Mouse (Mus musculus) hindbrain, embryonic 12.5 days (tissue): ENCODE data around the gene Mrpl54. TPM values are rescaled to one million over a fixed set of nuclear protein-coding genes. Genes with fewer than 3 reads are reported as not detected.

ENCODE experiments used
- ATAC-seq: fragments of 200-750 bp; cut with Nextera tagmentation; 2 replicates; pipeline ENCODE4 v1.8.0; 2017; ENCODE audit warnings: moderate TSS enrichment; ENCODE audit not compliant: low FRiP score
- H3K27ac ChIP-seq: fragments of 300-500 bp; sonication (generic); 2 replicates; pipeline ENCODE4 v1.5.1; 2016; ENCODE audit warnings: mild to moderate bottlenecking
- H3K27me3 ChIP-seq: fragments of 300-500 bp; sonication (generic); 2 replicates; pipeline ENCODE4 v1.6.1; 2016; ENCODE audit warnings: mild to moderate bottlenecking
- H3K36me3 ChIP-seq: fragments of 300-500 bp; sonication (generic); 2 replicates; pipeline ENCODE4 v1.6.1; 2016; ENCODE audit warnings: mild to moderate bottlenecking
- H3K4me1 ChIP-seq: fragments of 300-500 bp; sonication (generic); 2 replicates; pipeline ENCODE4 v1.6.1; 2016
- H3K4me2 ChIP-seq: fragments of 300-500 bp; sonication (generic); replicated peaks from 2 replicates; pipeline ENCODE4 v1.6.1; 2016; ENCODE audit warnings: mild to moderate bottlenecking
- H3K4me3 ChIP-seq: fragments of 300-500 bp; sonication (generic); 2 replicates; pipeline ENCODE4 v1.5.1; 2016; ENCODE audit warnings: mild to moderate bottlenecking
- H3K9ac ChIP-seq: fragments of 300-500 bp; sonication (generic); 2 replicates; pipeline ENCODE4 v1.6.1; 2016; ENCODE audit warnings: mild to moderate bottlenecking, moderate library complexity
- H3K9me3 ChIP-seq: fragments of 300-500 bp; sonication (generic); replicated peaks from 2 replicates; pipeline ENCODE4 v1.6.1; 2016; ENCODE audit warnings: mild to moderate bottlenecking
- WGBS: fragments of 180-500 bp; shearing (Covaris S2); methylation state at CpG from one replicate; pipeline ENCODE4 v1.1.7; 2016; 5-methylcytosine and 5-hydroxymethylcytosine counted together
- polyA plus RNA-seq: library from polyadenylated mRNA; unstranded; fragments of >200 nt; fragmentation: Nextera tagmentation; extraction: Ambion mirVana; gene quantifications from 2 replicates; pipeline ENCODE4 v1.2.1, GENCODE M21; 2016

Mrpl54 gene
- polyA plus RNA-seq, 1 experiment from 2014 or later: 155 TPM

DNA sequence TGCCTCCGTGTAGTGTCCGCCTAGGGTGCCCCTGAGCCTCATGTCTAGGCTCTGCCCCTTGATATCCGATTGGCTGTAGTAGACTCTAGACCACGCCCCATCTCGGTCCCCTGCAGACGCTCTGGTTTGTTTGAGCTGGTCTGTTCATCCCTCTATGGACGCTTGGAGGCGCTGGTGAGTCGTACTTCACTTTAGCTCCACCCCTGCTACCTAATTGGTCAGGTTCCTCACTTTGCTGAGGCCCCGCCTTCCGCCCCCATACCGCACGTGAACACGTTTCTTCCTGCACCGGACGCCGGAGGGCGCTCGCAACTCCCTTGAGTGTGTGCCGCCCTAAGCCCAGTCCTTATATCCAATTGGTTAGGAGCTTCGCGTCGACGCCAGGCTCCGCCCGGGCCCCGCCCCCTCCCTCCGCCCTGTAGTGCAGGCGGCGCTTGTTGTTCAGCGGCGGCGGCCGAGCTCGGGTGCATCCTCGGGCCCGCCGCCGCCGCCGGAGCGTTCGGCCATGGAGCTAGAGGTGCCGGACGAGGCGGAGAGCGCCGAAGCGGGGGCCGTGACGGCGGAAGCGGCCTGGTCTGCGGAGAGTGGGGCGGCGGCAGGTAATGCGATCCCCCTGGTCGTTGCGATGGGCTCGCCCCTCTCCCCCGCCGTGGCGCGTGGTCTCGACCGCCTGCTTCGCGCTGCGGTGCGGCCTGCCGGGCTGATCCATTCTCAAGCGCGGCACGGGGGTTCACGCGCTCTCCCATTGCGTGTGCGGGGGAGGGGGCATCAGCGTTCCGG lies 26.0 kb upstream of the Mrpl54 start, which contains the start of gene Pip5k1c:
TSS of gene Pip5k1c (plus strand) at position 410 of the 780 bp plus-strand sequence.
- peak; percentile 95 for ATAC-seq
- Histone ChIP-seq H3K4me1 (peaks cover 37% of the 10 kb centered on the region), H3K36me3 (peaks cover 5% of the 10 kb centered on the region; the same call in 1 of the 2 replicates), H3K27ac (peak within 1 kb of the TSS; percentile 92), H3K4me2 (peak within 1 kb of the TSS; percentile 99), H3K27me3 (peaks cover 32% of the 10 kb centered on the region), H3K9me3 (no peaks in the 10 kb centered on the region), H3K4me3 (peak within 1 kb of the TSS; percentile 81), H3K9ac (peak within 1 kb of the TSS; percentile 86)
- WGBS: under 1% methylated on average over 69 of the region's 80 CpGs

DNA sequence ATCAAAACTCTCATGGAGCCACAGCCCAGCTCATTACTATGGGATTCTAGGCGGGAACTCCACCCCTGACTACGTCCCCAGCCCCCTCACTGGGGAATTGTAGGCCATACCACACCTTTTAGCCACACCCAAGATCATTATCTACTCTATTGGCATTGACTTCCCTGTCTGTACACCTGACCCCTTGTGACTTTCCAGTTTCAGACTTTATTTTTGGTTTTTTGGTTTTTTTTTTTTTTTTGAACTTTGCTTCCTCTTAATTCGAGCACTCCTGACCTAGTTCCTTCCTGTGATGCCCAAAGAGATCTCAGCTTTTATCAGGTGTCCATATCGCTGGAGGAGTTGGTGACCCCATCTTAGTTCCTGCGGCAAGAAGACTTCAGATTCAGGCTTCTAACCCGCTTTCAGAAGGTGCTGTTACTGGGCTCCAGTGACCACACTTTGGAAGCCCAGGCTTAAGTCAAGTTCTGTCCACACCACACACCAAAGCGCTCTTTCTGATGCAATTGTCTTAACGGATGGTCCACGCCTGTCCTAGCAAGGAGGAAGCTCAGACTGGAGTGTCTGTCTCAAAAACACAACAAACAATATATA lies 24.9 kb upstream of the Mrpl54 start, which contains the start of gene Tjp3:
TSS of gene Tjp3 (minus strand) at position 71 of the 594 bp plus-strand sequence.
- H3K4me3 ChIP-seq: peak within 1 kb of the TSS; percentile 81
- H3K4me2 ChIP-seq: peak within 1 kb of the TSS; percentile 99
- peaks cover 31% of the 10 kb centered on the region for H3K4me1 ChIP-seq
- H3K9ac ChIP-seq: no peak within 1 kb of the TSS
- no peak within 1 kb of the TSS for H3K27ac ChIP-seq
- peaks cover 5% of the 10 kb centered on the region; the same call in 1 of the 2 replicates for H3K36me3 ChIP-seq
- no peak for ATAC-seq
- H3K9me3 ChIP-seq: no peaks in the 10 kb centered on the region
- 76% methylated on average over 9 of the region's 9 CpGs for WGBS
- peaks cover 33% of the 10 kb centered on the region for H3K27me3 ChIP-seq

DNA sequence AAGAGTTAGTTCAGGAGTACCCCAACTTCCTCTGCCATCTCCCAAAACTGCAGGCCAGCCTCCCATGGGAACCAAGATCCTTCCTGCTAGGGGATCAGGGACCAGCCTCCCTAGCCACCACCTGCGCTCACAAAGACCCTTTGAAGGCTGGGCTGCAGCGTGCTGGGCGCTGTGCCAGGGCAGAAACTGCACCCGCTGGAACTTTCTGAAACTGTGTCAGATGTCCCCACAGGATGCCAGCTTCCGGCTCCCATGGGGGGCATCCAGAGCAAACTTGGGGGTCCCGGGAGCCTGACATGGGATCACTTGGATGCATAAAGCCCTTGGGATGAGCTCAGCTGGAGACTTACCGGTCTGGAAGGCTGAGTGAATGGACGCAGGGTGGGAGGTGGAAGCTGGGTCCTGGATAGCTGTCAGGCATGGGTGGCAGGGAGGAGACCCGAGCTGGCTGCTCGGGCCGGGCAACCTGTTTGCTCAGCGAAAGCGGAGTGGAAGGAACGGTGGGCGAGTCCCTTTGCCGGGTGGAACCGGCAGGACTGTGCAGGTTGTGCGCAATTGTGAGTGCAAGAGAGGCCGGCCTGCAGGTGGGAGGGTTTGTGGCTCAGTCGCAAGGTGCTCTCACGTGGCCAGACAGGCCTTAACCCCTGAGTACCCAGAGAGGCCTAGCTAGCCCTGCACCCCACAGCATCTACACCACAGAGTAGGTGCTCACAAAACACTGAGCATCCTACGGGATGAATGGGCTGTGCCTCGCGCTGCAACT lies 24.1 kb upstream of the Mrpl54 start:
- Histone ChIP-seq H3K4me2 (peak overlapping the region; percentile 9), H3K36me3 (peaks cover 5% of the 10 kb centered on the region; the same call in 1 of the 2 replicates), H3K27ac (no peak overlapping the region), H3K9ac (no peak overlapping the region), H3K4me1 (peaks cover 33% of the 10 kb centered on the region), H3K9me3 (no peaks in the 10 kb centered on the region), H3K27me3 (peaks cover 33% of the 10 kb centered on the region), H3K4me3 (peak overlapping the region; percentile 2; the same call in 1 of the 2 replicates)
- 17% methylated on average over 24 of the region's 24 CpGs for WGBS
- no peak for ATAC-seq

DNA sequence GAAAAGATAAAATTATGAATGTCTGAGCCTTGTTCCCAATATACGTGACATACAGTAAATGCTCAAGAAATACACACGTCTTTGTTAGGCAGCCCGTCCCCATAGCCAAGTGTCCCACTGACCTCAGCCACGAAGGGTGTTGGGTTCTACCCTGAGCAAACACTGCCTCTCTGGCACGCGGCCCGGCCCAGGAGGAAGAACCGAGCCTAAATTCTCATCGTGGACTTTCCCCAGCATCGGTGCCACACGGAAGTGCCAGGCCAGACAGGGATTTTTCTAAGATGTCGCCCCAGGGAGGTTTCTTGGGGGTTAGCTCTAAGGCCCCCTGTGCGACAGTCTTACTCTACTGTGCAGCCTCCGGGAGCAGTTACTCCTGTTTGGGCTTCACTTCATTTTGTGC lies 23.1 kb upstream of the Mrpl54 start:
- Histone ChIP-seq H3K27me3 (peaks cover 41% of the 10 kb centered on the region), H3K27ac (no peak overlapping the region), H3K9ac (no peak overlapping the region), H3K4me1 (peaks cover 27% of the 10 kb centered on the region), H3K4me2 (0 out of 2 replicates have a peak overlapping the region, but pooled peaks have one; percentile 24), H3K9me3 (no peaks in the 10 kb centered on the region), H3K36me3 (no peaks in the 10 kb centered on the region), H3K4me3 (no peak overlapping the region)
- no peak for ATAC-seq
- 64% methylated on average over 14 of the region's 14 CpGs for WGBS

DNA sequence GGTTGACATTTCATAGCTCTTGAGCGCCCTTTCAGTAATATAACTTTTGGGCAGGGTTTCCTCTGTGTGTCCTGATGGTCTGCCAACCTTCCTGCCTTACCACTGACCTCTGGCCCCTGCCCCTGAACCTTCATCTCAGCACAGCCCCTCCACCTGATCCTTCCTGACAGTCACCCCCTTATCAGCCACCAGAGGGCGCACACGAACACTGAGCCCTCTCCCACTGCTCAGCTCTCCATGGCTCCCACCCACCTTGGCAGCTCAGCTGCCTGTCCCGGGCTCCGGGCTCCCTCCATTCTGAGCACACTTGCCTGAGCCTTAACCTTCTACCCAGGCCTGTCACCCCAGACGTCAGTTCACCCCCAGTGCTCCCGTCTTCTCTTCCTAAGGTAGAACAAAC lies 22.5 kb upstream of the Mrpl54 start:
- WGBS: 4% methylated on average over 7 of the region's 7 CpGs
- no peak for ATAC-seq
- Histone ChIP-seq H3K27ac (no peak overlapping the region), H3K4me2 (peak overlapping the region; percentile 24; the same call in 1 of the 2 replicates), H3K4me1 (peaks cover 26% of the 10 kb centered on the region), H3K9ac (no peak overlapping the region), H3K27me3 (peaks cover 47% of the 10 kb centered on the region), H3K4me3 (no peak overlapping the region), H3K9me3 (no peaks in the 10 kb centered on the region), H3K36me3 (no peaks in the 10 kb centered on the region)

DNA sequence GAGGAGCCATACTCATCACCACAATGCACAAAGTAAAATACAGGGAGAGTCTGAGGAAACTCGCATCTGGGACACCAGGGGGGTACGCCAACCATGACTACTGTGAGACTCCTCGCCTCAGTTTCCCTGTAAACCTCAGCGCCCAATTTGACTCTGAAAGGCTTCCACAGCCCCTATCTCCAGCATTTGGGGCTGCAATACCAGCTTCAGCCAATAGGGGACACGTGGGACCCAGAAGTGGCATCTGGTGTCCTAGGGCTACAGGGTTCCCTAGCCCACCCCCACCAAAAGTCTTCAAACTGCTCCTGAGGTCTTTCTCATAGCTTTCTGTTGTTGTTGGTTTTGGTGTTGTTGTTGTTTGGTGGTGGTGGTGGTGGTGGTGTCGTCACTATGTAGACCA lies 21.9 kb upstream of the Mrpl54 start:
- Histone ChIP-seq H3K9ac (no peak overlapping the region), H3K4me3 (no peak overlapping the region), H3K4me2 (no peak overlapping the region), H3K9me3 (no peaks in the 10 kb centered on the region), H3K4me1 (peaks cover 19% of the 10 kb centered on the region), H3K36me3 (no peaks in the 10 kb centered on the region), H3K27me3 (peaks cover 53% of the 10 kb centered on the region), H3K27ac (no peak overlapping the region)
- no peak for ATAC-seq
- WGBS: 43% methylated on average over 6 of the region's 6 CpGs

DNA sequence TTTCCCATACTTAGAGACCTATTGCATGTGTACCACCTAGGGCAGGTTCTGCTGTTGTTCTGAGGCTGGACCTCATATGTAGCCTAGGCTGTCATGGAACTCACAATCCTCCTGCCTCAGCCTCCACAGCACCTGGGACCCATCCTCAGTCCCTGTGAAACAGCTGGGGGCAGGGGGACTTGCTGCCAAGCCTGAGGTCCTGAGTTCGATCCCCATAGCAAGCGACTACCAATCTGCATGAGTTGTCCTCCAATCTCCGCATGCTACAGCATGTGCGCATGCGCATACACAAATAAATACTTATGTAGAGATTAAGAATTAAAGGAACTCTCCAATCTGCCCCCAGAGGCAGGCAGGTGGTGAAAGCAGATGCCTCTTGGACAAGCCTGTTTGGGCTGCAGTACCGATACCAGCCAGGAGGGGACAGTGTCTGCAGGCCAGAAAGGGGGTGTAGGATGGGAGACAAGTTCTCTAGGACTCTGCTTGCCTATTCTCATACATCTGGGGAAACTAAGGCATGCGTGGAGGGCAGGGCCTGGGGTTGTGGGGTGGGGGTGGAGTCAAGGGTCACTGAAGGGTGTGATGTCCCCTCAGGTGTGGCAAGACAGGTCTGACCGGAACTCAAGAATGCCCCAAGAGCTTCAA lies 20.9 kb upstream of the Mrpl54 start:
- H3K9me3 ChIP-seq: no peaks in the 10 kb centered on the region
- H3K4me1 ChIP-seq: peaks cover 18% of the 10 kb centered on the region
- no peak overlapping the region for H3K4me3 ChIP-seq
- H3K9ac ChIP-seq: no peak overlapping the region
- no peaks in the 10 kb centered on the region for H3K36me3 ChIP-seq
- no peak overlapping the region for H3K4me2 ChIP-seq
- no peak for ATAC-seq
- peaks cover 62% of the 10 kb centered on the region for H3K27me3 ChIP-seq
- 65% methylated on average over 8 of the region's 8 CpGs for WGBS
- H3K27ac ChIP-seq: no peak overlapping the region

DNA sequence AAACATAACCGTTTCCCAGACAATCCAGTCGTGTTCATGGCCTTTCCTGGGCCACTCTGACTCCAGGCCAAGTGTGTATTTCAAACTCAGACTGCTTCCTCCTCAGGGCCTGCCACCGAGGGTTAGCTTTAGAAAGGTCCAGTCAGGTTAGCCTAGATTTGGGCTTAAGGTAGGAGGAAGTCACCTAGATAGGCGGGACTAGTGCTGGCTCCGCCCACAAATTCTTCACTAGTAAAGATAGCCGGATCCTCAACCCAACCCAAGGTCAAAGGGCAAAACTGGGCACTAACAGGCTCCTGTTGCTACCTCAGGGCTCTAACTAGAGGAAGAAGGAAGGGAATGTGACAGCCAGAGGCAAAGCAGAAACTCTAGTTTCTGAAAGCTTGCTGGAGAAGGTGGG lies 19.9 kb upstream of the Mrpl54 start:
- no peak overlapping the region for H3K4me3 ChIP-seq
- H3K27me3 ChIP-seq: peaks cover 66% of the 10 kb centered on the region
- H3K36me3 ChIP-seq: no peaks in the 10 kb centered on the region
- H3K9ac ChIP-seq: no peak overlapping the region
- 52% methylated on average over 6 of the region's 6 CpGs for WGBS
- no peak overlapping the region for H3K4me2 ChIP-seq
- no peak for ATAC-seq
- H3K4me1 ChIP-seq: peaks cover 18% of the 10 kb centered on the region
- no peaks in the 10 kb centered on the region for H3K9me3 ChIP-seq
- H3K27ac ChIP-seq: no peak overlapping the region

DNA sequence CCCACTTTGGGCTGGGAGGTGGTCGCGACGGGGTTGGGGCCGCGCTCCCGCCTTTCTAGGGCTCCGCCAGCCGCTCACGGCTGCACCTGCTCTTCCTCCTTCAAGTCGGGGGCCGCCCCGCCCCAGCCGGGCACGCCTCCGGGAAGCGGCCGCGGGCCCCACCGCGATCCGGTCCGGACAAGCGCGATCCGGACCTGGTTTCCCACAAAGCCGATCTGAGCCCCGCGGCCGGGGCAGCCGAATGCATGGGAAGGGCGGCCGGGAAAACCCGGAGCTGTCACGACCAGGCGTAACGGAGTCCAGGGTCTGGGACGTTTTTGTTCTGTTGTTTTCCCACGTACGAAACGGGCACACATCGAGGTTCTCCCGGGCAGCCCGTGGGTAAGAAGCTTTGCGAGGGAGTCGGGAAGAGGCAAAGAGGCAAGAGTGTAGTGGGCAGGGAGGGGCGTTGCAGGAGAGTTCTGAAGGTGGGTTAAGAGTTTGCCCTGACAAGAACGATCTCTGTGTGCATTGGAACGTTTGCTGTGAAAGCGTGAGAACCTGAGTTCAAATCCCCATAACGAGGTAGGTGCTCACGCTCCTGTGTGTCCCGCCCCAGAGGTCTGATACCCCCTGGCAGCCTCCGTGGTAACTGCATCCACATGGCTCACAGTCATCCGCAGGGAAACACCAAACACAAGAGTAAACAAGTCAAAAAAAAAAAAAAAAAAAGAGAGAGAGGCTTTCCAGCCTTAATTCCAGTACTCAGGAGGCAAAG lies 19.1 kb upstream of the Mrpl54 start:
- WGBS: 3% methylated on average over 54 of the region's 54 CpGs
- Histone ChIP-seq H3K9me3 (no peaks in the 10 kb centered on the region), H3K4me1 (peaks cover 14% of the 10 kb centered on the region), H3K36me3 (no peaks in the 10 kb centered on the region), H3K27ac (no peak overlapping the region), H3K9ac (peak overlapping the region; percentile 65), H3K4me3 (peak overlapping the region; percentile 50), H3K4me2 (peak overlapping the region; percentile 81), H3K27me3 (peaks cover 66% of the 10 kb centered on the region)
- peak; percentile 62 for ATAC-seq

DNA sequence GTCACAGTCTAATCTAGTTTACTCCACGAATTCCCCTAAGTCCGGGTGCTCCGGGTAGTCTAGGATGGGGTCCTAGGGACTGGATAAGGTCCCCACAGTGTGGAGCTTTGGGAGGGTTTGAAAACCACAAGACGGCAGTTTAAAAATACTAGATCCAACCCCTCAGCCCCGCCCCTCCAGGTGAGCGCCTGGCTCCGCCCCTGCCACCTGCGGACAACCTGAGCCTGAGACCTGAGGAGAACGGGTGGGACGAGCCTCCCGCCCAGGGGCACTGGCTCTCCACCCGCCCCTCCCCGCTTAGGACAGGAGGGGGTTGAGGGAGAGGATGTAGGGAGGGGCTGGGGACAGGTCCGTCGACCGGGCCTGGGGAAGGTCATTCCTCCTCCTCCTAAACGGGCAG lies 18.0 kb upstream of the Mrpl54 start:
- 14% methylated on average over 17 of the region's 17 CpGs for WGBS
- Histone ChIP-seq H3K27ac (no peak overlapping the region), H3K4me3 (no peak overlapping the region), H3K4me2 (peak overlapping the region; percentile 81; the same call in 1 of the 2 replicates), H3K36me3 (no peaks in the 10 kb centered on the region), H3K9ac (no peak overlapping the region), H3K4me1 (peaks cover 11% of the 10 kb centered on the region), H3K9me3 (no peaks in the 10 kb centered on the region), H3K27me3 (peaks cover 58% of the 10 kb centered on the region)
- ATAC-seq: no peak

DNA sequence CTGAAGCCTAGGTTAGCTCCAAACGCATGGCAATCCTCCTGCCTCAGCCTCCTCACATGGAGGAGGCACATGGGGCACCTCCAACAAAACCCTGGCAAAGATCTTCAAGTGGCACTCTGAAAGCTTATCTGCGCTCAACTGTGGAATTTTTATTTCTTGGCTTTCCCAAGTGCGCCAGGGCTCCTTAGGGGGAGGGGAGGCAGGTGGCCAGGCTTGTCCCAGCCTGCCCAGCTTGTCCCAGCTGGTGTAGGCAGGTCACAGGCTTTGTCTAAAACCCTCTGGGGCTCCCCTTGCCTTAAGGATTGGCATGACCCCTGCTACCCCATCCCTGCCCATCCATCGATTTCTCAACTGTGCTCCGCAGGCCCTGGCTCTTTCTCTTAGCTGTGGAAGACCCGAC lies 17.5 kb upstream of the Mrpl54 start:
- Histone ChIP-seq H3K9me3 (no peaks in the 10 kb centered on the region), H3K27ac (no peak overlapping the region), H3K4me2 (no peak overlapping the region), H3K4me3 (no peak overlapping the region), H3K27me3 (peaks cover 59% of the 10 kb centered on the region), H3K4me1 (peaks cover 11% of the 10 kb centered on the region; the same call in 1 of the 2 replicates), H3K9ac (no peak overlapping the region), H3K36me3 (no peaks in the 10 kb centered on the region)
- 53% methylated on average over 6 of the region's 6 CpGs for WGBS
- ATAC-seq: no peak
